Mouse (Mus musculus) kidney, postnatal 14 days (tissue): ENCODE measurements at regions not wholly inside any gene's neighbourhood (a gene's known extent, or its start where the extent isn't known, plus 50 kb on each side); places are given as distances from the start of the nearest gene placed in this dataset.

Source experiments
- DNase-seq: peaks from one replicate; pipeline ENCODE4 v3.0.0; 2022; ENCODE audit warnings: mixed read lengths

DNA sequence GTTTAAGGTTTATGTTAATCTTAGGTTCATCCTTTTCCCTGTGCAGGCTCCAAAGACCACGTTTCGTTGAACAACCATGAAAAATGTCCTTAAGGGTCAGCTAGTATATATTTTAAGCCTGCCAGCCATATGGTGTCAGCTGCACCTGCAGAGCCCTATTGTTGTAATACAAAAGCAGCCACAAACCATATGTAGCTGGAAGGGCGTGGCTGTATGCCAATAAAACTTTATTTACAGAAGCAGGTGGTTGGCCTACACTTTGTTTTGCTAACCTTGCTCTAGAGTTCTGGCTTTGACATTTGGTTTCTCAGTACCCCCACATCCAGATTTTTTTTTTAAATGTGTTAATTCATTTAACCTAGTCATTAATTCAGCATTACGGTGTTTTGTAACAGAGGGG lies 711.1 kb upstream of the Car8 start:
- DNase-seq, result no peak

DNA sequence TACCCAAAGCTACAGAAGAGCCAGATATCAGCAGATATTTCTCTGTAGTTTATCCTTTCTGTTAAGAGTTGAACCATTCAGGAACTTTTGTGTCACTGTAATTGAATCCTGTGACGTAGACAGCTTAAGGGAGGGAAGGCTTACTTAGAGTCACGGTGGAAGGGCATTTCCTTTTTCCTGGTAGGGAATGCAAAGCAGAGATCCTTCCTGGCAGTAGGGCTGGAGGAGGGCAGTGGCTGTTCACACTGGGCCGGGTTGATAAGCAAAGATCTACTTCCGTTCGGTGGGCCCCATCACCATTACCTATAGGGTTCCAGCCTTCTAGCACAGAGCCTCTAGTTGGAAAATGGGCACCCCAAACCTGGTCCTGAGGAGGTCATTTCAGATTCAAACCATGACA lies 710.7 kb upstream of the Car8 start:
- DNase-seq, result no peak

DNA sequence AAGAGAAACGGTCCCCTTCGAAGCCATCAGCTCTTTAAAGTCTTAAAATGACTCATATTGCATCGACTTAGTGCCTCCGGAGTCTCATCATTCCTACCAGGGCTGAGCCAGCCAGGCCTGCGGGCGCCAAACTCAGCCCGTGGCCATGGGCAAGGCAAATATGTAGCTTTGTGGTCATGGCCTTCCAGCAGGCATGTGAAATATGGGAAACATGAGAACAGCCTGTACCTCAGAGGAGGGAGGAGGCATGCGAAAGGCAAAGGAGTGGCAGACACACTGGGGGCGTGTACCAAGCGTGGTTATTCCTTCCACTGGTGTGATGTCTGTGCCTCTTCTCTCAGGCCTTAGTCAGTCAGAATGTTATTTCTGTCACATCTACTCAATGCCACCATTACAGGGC lies 706.3 kb upstream of the Car8 start:
- no peak for DNase-seq

DNA sequence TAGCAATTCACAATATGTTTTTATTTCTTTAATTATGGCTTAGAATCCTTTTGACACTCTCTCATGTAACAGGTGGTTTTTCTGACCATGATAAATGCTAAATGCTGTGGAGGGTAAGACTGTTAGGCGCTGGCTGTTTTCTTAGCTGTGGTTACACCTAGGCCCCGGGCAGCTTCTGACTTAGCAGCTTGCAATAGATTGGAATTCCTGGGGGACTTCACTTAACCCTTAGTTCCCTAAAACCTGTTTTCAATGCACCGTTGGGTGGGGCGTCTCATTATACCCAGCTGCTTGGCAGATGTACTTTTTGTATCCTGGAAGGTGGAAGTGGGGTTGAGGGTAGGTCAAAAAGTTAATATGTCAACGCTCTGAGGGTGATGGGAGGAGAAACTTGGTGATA lies 704.2 kb upstream of the Car8 start:
- DNase-seq, result no peak

DNA sequence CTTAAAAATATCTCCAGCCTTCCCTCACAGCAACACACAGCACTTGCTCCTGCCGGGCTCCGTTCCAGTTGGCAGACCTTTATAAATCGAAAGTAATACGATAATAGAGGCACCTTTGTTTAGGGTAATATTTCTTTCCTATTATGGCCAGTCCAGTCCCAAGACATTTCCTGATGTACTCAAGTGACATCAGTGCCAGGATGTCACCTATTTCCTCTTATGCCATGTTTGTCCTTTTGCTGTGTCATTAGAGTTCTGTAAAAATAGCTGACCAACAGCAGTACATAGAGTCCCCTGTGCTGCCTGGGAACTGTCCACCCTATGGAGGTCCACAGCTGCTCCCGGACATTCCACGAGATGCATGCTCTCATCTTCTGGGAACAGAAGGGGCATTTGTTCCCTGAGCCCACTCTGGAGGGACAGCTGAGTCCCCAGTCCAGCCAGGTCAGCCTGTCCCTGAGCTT lies 700.1 kb upstream of the Car8 start:
- DNase-seq, result peak; percentile 51

DNA sequence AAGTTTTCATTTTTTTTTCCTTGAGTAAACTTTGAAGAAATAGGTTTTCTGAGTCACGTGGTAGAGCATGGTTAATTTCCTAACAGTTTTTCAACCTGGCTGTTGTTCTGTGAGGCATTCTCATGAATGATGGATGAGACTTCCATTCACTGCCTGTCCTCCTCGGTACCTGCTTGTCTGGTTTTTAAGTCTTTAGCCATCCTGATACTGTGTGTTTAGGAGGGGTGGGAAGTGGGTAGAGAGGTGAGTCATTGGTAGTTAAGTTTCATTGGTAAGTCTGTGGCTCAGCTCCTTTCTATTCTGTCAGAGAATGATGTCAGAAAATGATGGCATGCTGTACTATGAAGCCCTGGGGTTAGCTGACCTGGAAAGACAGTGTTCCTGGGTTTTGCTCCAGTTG lies 697.1 kb upstream of the Car8 start:
- DNase-seq, result no peak

DNA sequence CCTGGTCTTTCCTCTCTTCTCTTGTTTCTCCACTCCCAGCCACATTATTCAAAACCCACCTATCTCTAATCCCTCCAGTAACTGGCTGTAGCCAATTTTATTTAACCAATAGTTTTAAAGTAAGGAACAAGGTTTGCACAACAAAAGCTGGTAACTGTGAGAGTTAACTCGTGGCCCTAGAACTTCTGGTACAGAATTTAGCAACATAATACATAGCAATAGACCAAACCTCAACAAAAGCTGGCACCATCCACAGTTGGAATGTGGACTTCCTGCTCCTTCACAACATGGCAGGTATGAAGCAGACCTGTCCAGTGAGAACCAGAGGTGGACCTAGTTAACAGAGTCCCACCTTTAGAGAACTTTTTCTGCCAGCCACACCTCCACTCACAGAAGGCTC lies 695.7 kb upstream of the Car8 start:
- no peak for DNase-seq

DNA sequence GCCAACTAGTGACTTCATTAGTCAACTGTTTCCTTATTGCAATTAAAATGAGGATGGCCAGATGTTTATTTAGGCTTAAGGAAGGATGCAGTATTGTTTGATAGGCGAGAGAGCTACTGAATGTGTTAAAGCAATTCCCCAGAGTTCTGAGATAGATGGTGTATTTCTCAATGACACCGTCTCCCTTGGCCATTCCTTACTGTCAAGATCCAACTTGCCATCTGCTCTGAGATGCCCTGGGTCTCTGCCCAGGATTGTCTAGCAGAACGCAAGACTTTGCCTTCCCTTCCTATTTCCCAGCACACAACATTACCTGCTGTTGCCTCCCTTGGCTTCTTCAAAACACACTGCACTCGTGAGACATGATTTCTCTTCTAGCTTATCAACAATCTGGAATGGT lies 690.5 kb upstream of the Car8 start:
- no peak for DNase-seq

DNA sequence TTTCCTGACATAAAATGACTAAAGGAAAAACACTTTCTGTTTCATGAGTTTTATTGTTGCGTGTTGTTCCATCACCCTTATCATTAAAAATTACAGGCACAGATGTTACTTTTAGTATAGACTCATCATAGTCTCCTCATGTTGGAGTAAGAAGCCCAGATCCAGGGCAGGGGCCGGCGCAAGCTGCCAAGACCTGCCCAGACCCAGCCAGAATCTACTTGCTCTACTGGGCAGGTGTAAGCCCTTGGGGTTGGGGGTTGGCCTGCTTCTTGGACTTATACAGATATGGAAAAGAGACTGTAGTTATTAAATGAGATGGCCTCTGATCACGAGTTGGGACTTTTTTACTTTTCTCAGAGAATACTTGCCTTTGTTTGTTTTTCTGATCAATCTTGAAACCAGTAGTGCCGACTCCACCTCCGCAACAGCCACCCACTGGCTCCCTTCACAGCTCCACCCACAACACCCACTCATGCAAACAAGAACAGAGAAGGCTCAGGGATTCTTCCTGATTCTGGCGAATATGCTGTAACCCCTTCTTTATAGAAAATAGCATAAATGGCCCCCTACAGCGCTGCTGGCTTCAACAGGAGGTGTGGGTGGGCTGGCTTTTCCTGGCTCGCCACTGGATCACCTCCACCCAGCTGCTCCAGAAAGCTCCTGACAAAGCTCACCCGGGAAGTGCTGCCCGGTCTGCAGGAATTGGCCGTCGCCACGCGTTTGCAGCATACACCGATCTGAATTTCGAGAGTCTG lies 689.9 kb upstream of the Car8 start:
- DNase-seq, result no peak

DNA sequence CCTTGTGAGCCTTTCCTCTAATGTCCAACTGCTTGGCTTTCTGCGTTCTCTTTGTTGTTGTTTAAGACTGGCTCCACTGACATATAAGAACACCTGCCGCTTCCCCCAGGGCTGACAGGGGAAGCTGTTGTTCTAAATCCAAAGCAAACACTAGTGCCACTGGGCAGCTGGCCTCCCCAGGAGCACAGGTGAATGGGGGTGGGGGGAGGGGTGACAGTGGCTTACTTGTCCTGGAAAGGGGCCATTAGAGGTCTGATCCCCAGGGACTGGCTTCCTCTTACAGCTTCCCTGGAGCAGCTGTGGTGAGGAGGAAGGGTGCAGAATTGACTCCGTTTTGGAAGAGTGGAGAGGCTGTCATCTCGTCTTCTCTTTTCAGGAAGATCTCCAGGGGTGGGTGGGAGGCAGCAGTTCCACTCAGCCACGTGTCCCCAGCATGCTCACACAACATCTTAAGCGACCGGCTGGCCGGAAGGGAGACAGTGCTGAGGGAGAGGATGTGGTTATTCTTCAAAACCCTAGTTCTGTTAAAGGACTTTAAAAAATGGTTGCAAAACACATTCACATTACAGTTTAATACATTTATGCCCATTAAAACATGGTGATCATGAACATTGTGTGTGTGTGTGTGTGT lies 688.5 kb upstream of the Car8 start:
- DNase-seq, result no peak

DNA sequence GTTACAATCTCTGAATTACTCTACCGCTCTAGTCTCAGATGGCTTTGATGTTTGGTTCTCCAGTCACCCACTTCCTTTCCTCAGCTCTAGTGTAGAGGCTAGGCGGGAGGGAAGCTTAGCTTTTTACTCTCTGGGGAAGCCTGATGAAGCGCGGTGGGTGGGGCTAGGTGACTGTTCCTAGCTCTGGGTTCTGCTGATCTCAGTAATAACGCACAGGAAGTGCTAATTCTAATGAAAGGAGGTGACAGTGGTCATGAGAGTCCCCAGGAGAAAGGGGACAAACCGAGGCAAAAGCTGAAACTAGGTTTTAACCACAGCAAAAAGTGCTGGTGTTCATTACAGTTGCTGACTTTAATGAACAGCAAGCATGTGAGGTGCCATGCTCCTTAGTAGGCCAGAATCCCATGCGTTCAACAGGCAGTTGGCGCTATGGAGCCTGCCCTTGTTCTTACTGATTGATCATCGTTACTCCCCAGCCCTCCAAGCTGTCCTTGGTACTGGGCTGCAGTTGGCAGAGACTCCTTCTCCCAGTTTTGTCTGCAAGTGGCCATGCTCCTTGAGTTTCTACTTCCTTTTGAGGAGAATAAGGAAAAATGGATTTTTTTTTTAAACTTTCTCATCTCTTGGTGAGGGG lies 687.9 kb upstream of the Car8 start:
- no peak for DNase-seq

DNA sequence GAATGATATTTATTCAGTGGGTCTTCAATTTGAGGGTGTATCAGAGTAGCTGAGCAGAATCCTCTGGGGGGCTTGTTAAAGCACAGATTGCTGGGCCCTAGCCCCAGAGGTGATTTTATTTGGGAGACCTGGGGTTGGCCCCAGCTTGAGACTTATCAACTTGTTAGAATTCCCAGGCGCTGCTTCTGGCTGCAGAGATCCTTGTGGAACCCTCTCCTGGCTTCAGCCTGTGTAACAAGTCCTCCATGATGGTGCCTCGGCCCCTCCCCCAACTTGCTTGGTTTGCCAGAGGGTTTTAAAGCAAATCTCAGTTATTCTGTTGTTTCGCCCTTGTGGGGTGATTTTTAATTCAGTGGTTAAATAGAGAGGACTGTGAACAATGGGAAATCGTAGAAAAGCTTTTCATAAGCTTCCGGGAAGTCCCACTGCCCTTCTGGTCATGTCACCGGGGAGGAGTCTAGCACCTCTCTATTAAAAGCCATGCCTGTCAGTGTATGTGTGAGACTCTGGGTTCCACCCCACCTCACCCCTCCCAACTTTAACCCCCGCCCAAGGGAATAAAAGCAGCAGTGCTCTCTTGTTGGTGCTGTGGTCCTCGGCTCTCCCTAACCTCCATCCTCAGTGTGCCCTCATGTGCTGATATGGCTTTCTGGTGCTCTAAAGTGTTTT lies 684.0 kb upstream of the Car8 start:
- no peak for DNase-seq

DNA sequence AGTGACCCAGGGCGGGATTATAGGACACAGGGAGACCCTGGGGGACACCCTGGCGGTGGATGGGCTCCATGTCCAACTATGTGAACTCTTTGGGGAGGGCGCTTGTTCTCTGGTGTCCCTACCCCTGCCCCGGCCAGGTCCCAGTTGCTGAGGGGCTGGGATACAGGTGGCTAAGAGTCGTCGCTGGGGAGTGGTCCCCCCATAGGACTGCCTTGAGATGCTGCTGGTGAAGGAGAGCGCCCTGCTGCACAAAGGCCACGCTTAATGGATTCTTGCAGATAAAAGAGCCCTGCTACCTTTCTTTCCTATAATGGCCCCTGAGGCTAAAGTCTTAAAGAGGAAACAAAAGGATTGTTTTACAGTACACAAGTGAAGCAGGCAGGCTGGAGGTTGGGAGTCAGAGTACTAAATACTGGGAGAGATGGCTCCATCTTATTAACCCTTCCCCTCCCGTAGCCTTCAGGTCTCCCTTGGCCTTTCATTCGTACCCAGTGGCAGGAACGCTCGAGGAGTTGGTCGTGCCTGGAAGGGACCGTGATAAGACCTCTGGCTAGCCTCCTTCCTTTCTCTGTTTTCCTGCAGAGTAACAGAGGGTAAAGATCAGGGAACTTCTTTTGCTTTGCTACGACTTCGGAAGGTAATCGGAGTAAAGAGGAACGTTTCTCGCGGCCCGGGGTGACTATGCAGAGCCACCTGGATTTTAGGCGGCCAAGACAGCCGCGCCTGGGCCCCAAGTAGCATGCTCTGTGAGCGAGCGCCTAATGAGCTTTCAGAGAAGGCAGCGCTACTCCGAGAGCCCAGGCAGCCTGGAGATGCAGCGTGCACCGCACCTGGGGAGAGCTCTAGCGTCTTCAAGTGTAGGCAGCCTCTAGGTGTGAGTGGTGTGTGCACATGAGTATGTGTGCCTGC lies 682.9 kb upstream of the Car8 start:
- DNase-seq, result no peak

DNA sequence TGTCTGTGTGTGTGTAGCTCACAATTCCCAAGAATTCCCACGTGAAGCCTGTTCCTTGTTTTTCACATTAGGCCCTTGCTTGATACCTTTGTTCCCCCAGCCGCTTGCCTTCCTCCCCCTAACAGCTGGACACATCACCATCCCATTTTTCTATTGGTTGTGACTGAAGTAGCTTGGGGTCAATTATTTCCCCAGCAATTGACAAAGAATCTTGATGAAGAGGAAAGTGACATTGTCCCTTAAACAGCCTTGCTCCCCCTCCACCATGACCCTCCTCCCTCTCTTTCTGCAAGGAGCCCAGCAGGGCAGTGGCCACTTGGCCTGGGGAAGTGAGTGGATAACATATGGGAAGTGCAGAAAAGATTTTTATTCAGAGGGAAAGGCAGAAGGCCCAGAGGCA lies 681.5 kb upstream of the Car8 start:
- no peak for DNase-seq

DNA sequence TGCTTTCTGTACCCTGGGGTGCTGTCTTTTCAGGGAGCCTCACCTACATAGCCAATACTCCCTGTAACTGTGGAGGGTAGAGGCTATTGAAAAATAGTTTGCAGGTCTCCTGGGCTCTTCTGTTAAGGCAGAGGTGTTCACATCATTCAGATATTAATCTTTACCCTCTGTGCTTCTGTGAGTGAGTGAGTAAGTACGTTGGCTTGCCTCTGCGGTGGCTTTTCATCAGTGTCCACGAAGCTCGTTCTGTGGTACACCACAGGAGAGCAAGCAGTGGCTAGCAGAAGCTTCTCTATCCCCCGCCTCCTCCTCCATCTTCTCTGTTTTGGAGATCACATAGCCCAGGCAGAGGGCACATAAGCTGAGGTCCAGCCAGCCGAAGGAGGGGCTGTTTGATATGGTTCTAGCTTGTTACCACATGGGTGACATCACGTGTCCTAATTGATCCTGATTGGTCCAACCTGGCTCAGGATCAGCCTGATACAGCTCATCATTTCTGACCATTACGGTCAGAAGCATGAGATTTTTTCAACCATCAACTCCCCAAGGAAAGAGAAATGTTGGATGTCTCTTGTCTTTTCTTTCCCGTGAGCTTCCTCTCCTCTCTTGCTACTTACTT lies 680.6 kb upstream of the Car8 start:
- DNase-seq, result no peak
